Mouse (Mus musculus) E14TG2a.4 (cell line): Measurements from ENCODE around the gene Prr5l.

Source experiments
- CTCF ChIP-seq: conservative IDR thresholded peaks from 2 replicates; pipeline ENCODE4 v1.5.1; 2014; ENCODE audit warnings: low read length
- NANOG ChIP-seq: IDR thresholded peaks from 2 replicates; pipeline ENCODE4 v1.6.1; 2014; ENCODE audit warnings: borderline replicate concordance, low read length, mixed read lengths

- TF ChIP-seq CTCF (no peak), NANOG (no peak)
Observed at GRCm38 (mm10) chr2:101932169-101932936, 49.5 kb upstream of the Prr5l start.
